Mouse (Mus musculus): ENCODE results near the gene Foxf1.
A peak's percentile ranks its signal among the peaks of the same experiment; 100 is the strongest.

The Foxf1 gene

GRCm38 (mm10) chr8:121129265-121129940 lies 45.2 kb downstream of the Foxf1 start:
- DNase-seq (ENCODE audit: low read depth) = no peak

- peak; percentile 35 for DNase-seq (ENCODE audit: low read depth)
Measured at GRCm38 (mm10) chr8:121130522-121130921, 46.3 kb downstream of the Foxf1 start.

GRCm38 (mm10) chr8:121132961-121133513 lies 48.9 kb downstream of the Foxf1 start:
- no peak for DNase-seq (ENCODE audit: low read depth)

- DNase-seq (ENCODE audit: low read depth) = no peak
Measured at GRCm38 (mm10) chr8:121134102-121134501, 49.9 kb downstream of the Foxf1 start.

- DNase-seq (ENCODE audit: low read depth) = no peak
Measured at GRCm38 (mm10) chr8:121134512-121134911, 50.3 kb downstream of the Foxf1 start.

GRCm38 (mm10) chr8:121136856-121137255 lies 52.7 kb downstream of the Foxf1 start:
- DNase-seq (ENCODE audit: low read depth) = no peak
